Mouse (Mus musculus): ENCODE data around the gene Pfkl. TPM values are rescaled to one million over a fixed set of nuclear protein-coding genes. Genes with fewer than 3 reads are reported as not detected.

The Pfkl gene
- total and polyA plus RNA-seq, 3 experiments: 84.8 to 267 TPM; not detected in 1

DNA sequence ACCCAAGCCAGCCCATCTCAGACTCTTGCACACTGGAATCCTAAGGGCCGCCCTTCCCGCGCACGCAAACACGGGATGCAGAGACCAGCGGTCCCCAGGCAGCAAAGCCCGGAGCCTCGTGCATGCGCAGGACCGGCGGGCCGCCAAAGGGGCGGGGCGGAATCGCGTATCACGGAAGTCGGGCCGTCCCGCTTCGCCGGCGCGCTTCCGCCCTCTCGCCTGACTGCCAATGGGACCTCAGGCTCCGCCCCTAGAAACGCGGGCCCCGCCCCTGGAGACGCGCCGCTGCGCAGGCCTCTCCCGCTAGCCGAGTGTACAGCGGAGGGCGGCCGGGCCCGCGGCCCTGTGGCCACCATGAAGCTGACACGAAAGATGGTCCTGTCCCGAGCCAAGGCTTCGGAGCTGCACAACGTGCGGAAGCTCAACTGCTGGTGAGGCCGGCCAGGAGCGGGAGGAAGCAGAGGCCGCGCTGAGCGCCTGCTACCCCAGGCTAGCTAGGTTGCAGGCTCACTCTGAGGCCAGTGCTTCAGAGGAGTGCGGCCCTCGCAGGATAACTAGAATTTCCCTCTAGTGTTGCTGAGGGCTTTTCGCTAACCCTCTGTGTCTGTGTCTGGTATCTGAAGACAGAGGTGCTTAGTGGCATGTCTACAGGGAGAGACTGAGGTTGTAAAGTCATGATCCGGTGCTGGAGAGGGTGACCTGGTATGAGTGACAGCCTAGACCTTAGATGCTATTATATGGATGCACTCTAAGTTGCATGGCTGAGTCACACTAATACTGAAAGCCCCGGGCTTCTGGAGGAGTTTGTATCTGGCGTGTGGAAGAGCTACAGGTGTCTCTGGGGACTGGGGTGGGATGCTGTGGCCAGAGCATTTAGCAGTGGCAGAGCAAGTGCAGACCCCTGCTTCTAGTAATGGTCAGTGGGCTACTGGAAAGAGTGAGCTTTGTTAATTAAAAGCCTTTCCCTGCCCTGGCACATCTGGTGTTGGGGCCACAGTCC is 31.2 kb downstream of the Pfkl start, which contains the start of gene 1810043G02Rik (continued):
- no peak for TF ChIP-seq UBTF (IDR thresholded peaks at IDR 0.05; ENCODE audit: borderline replicate concordance, insufficient read depth, low read depth, low read length)
- TF ChIP-seq ZNF384 (IDR thresholded peaks at IDR 0.05; ENCODE audit: low read depth, low read length): no peak
- no peak for TF ChIP-seq ZC3H11A (IDR thresholded peaks at IDR 0.05; ENCODE audit: low read depth, low read length)
- TF ChIP-seq EP300 (IDR thresholded peaks at IDR 0.05; ENCODE audit: low read depth in 1 of 2, low read length in 2 of 2): no peak

DNA sequence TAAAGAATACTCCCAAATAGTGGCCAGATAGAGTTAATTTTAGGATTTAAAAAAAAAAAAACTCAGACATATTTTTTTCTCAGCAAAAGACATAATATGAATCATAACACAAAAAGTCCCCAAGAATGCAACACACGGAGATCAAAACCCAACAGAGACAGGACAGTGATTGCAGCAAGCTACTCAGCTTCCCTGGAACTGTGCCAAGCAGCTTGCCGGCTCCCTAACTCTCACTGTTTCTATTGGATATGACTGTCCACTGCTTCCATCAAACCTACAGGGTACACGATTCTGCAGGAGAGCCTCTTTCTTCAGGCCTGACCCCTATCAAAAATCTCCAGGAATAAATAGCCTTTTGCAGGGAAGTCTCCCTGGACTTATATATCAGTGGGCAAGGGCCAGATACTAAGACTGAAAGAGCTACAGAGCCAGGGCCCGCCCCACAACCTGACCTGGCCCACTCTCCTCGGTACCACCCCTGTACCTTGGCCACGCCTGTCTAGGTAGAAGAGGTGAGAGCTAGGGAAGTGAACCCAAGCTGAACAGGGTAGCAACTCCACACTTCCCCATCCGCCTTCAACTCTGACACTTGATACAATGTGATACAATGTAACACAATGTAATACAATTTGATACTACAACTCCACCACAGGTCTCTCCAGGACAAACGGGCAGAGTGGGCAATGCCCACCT is 33.3 kb downstream of the Pfkl start:
- TF ChIP-seq HCFC1 (IDR thresholded peaks at IDR 0.05; ENCODE audit: low read depth, low read length) (no peak), POLR2AphosphoS5 (IDR thresholded peaks at IDR 0.05; ENCODE audit: borderline replicate concordance, low read depth, low read length) (no peak), CHD1 (IDR thresholded peaks at IDR 0.05; ENCODE audit: low read depth, low read length) (no peak), BHLHE40 (IDR thresholded peaks at IDR 0.05; ENCODE audit: borderline replicate concordance, low read depth, low read length) (no peak), TCF12 (IDR thresholded peaks at IDR 0.05; ENCODE audit: low read depth, low read length) (no peak)
- DNase-seq (ENCODE audit: low read depth, low spot score): peak; percentile 30
- H3K9ac ChIP-seq (ENCODE audit: control insufficient read depth, low read depth, low read length, poor library complexity, severe bottlenecking): no peak overlapping the region
- peaks cover 0 to 8% of the 10 kb centered on the region in 2 experiments; a peak in 2 of 4 replicates for H3K4me1 ChIP-seq (ENCODE audit: control insufficient read depth in 1 of 2, insufficient read depth in 2 of 2, low read length in 2 of 2)
- no peaks in the 10 kb centered on the region for H3K9me3 ChIP-seq (replicated peaks; ENCODE audit: insufficient read depth, low read length)
- H3K79me2 ChIP-seq (ENCODE audit: control insufficient read depth, insufficient read depth, low read length, poor library complexity): no peaks in the 10 kb centered on the region; the same call in 1 of the 2 replicates
- peaks cover 0 to 2% of the 10 kb centered on the region in 2 experiments; a peak in 1 of 4 replicates for H3K36me3 ChIP-seq (ENCODE audit: control insufficient read depth in 1 of 2, insufficient read depth in 2 of 2, low read length in 2 of 2)
- no peak overlapping the region for H3K27ac ChIP-seq (ENCODE audit: control insufficient read depth, low read depth, low read length)
- H3K4me3 ChIP-seq (ENCODE audit: control insufficient read depth in 1 of 2, insufficient read depth in 1 of 2, low read depth in 2 of 2, low read length in 2 of 2): no peak overlapping the region
- no peaks in the 10 kb centered on the region for H3K27me3 ChIP-seq (ENCODE audit: control insufficient read depth in 1 of 2, insufficient read depth in 2 of 2, low read length in 2 of 2)

DNA sequence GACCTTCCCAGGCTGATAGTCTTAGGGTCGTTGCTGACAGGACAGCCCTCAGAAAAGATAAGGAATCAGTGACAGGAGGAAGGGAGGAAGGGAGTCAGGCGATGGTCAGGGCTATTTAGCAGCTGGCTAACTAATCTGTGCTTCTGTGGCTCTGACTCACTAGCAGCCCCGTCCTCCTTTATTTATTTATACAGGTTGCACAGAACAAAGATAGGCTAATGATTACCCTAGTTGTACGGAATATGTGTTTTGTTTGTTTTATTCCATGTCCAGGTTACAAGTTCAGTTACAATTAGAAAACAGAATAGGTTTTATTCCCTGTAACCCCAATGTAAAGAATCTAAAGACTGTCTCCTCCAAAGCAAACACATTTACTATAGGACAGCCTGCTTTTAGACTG is 34.2 kb downstream of the Pfkl start:
- peaks cover 0 to 2% of the 10 kb centered on the region in 2 experiments; a peak in 1 of 4 replicates for H3K36me3 ChIP-seq (ENCODE audit: control insufficient read depth in 1 of 2, insufficient read depth in 2 of 2, low read length in 2 of 2)
- H3K4me3 ChIP-seq (ENCODE audit: control insufficient read depth in 1 of 2, insufficient read depth in 1 of 2, low read depth in 2 of 2, low read length in 2 of 2): no peak overlapping the region
- no peaks in the 10 kb centered on the region for H3K27me3 ChIP-seq (ENCODE audit: control insufficient read depth in 1 of 2, insufficient read depth in 2 of 2, low read length in 2 of 2)
- no peaks in the 10 kb centered on the region; the same call in 1 of the 2 replicates for H3K79me2 ChIP-seq (ENCODE audit: control insufficient read depth, insufficient read depth, low read length, poor library complexity)
- TF ChIP-seq POLR2A (IDR thresholded peaks at IDR 0.05; ENCODE audit: control insufficient read depth in 1 of 2, insufficient read depth in 1 of 2, low read depth in 1 of 2, low read length in 2 of 2, poor library complexity in 1 of 2): no peak
- TF ChIP-seq RAD21 (IDR thresholded peaks at IDR 0.05; ENCODE audit: low read depth, low read length): no peak
- no peak for TF ChIP-seq POLR2AphosphoS2 (IDR thresholded peaks at IDR 0.05; ENCODE audit: low read length)
- TF ChIP-seq MAX (IDR thresholded peaks at IDR 0.05; ENCODE audit: low read length): no peak
- TF ChIP-seq E2F4 (IDR thresholded peaks at IDR 0.05; ENCODE audit: borderline replicate concordance, low read depth, low read length): no peak
- TF ChIP-seq GABPA (IDR thresholded peaks at IDR 0.05; ENCODE audit: low read depth, low read length): no peak
- TF ChIP-seq NRF1 (IDR thresholded peaks at IDR 0.05; ENCODE audit: insufficient read depth, low read depth, low read length, poor library complexity, severe bottlenecking): no peak
- no peak for TF ChIP-seq CHD1 (IDR thresholded peaks at IDR 0.05; ENCODE audit: low read depth, low read length)
- no peak for TF ChIP-seq TAL1 (IDR thresholded peaks at IDR 0.05; ENCODE audit: low read length)
- TF ChIP-seq ZC3H11A (IDR thresholded peaks at IDR 0.05; ENCODE audit: low read depth, low read length): no peak
- TF ChIP-seq EP300 (IDR thresholded peaks at IDR 0.05; ENCODE audit: low read depth in 1 of 2, low read length in 2 of 2): no peak
- TF ChIP-seq ZMIZ1 (IDR thresholded peaks at IDR 0.05; ENCODE audit: low read depth, low read length): no peak
- TF ChIP-seq CHD2 (IDR thresholded peaks at IDR 0.05; ENCODE audit: low read length): no peak
- TF ChIP-seq MYC (IDR thresholded peaks at IDR 0.05; ENCODE audit: low read depth, low read length): no peak
- TF ChIP-seq SMC3 (IDR thresholded peaks at IDR 0.05; ENCODE audit: low read depth, low read length): no peak
- no peak for TF ChIP-seq BHLHE40 (IDR thresholded peaks at IDR 0.05; ENCODE audit: borderline replicate concordance, low read depth, low read length)
- TF ChIP-seq USF2 (IDR thresholded peaks at IDR 0.05; ENCODE audit: borderline replicate concordance in 1 of 2, insufficient read depth in 1 of 2, low read depth in 1 of 2, low read length in 2 of 2): no peak
- no peak overlapping the region for H3K9ac ChIP-seq (ENCODE audit: control insufficient read depth, low read depth, low read length, poor library complexity, severe bottlenecking)
- no peak for DNase-seq (ENCODE audit: low read depth, low spot score)
- peaks cover 0 to 9% of the 10 kb centered on the region in 2 experiments; a peak in 2 of 4 replicates for H3K4me1 ChIP-seq (ENCODE audit: control insufficient read depth in 1 of 2, insufficient read depth in 2 of 2, low read length in 2 of 2)
- H3K9me3 ChIP-seq (replicated peaks; ENCODE audit: insufficient read depth, low read length): no peaks in the 10 kb centered on the region
- H3K27ac ChIP-seq (ENCODE audit: control insufficient read depth, low read depth, low read length): no peak overlapping the region

Data from MEL (cell line).